Mouse (Mus musculus) midbrain, embryonic 12.5 days (tissue): ENCODE measurements around the gene Mxra8. TPM values are rescaled to one million over a fixed set of nuclear protein-coding genes. Genes with fewer than 3 reads are reported as not detected.

Source experiments
- ATAC-seq: fragments of 200-750 bp; cut with Nextera tagmentation; 2 replicates; pipeline ENCODE4 v1.8.0; 2017; ENCODE audit warnings: low read depth, moderate TSS enrichment, moderate library complexity; ENCODE audit not compliant: low FRiP score
- H3K27ac ChIP-seq: fragments of 300-500 bp; sonication (generic); replicated peaks from 2 replicates; pipeline ENCODE4 v1.5.1; 2016; ENCODE audit warnings: mild to moderate bottlenecking
- H3K27me3 ChIP-seq: fragments of 300-500 bp; sonication (generic); 2 replicates; pipeline ENCODE4 v1.6.1; 2016; ENCODE audit warnings: mild to moderate bottlenecking
- H3K36me3 ChIP-seq: fragments of 300-500 bp; sonication (generic); 2 replicates; pipeline ENCODE4 v1.6.1; 2016
- H3K4me1 ChIP-seq: fragments of 300-500 bp; sonication (generic); 2 replicates; pipeline ENCODE4 v1.6.1; 2016
- H3K4me2 ChIP-seq: fragments of 300-500 bp; sonication (generic); replicated peaks from 2 replicates; pipeline ENCODE4 v1.6.1; 2016; ENCODE audit warnings: mild to moderate bottlenecking, moderate library complexity
- H3K4me3 ChIP-seq: fragments of 300-500 bp; sonication (generic); 2 replicates; pipeline ENCODE4 v1.5.1; 2016; ENCODE audit warnings: mild to moderate bottlenecking
- H3K9ac ChIP-seq: fragments of 300-500 bp; sonication (generic); replicated peaks from 2 replicates; pipeline ENCODE4 v1.6.1; 2016; ENCODE audit warnings: mild to moderate bottlenecking, moderate library complexity
- H3K9me3 ChIP-seq: fragments of 300-500 bp; sonication (generic); 2 replicates; pipeline ENCODE4 v1.6.1; 2016; ENCODE audit warnings: mild to moderate bottlenecking
- WGBS: fragments of 180-500 bp; shearing (Covaris S2); methylation state at CpG from one replicate; pipeline ENCODE4 v1.1.7; 2016; 5-methylcytosine and 5-hydroxymethylcytosine counted together
- polyA plus RNA-seq: library from polyadenylated mRNA; unstranded; fragments of >200 nt; fragmentation: Nextera tagmentation; extraction: Ambion mirVana; gene quantifications from 2 replicates; pipeline ENCODE4 v1.2.1, GENCODE M21; 2016

Gene Mxra8
- polyA plus RNA-seq, 1 experiment from 2014 or later = 36.0 TPM

- Histone ChIP-seq H3K36me3 (peaks cover 26% of the 10 kb centered on the region), H3K4me1 (peaks cover 31% of the 10 kb centered on the region), H3K9me3 (no peaks in the 10 kb centered on the region), H3K27me3 (no peaks in the 10 kb centered on the region), H3K27ac (no peak overlapping the region), H3K4me3 (no peak overlapping the region), H3K4me2 (0 out of 2 replicates have a peak overlapping the region, but pooled peaks have one; percentile 96), H3K9ac (no peak overlapping the region)
- no peak for ATAC-seq
- 93% methylated on average over 3 of the region's 3 CpGs for WGBS
Observed at GRCm38 (mm10) chr4:155849792-155850451, 10.4 kb downstream of the Mxra8 start.

- peaks cover 40% of the 10 kb centered on the region for H3K36me3 ChIP-seq
- no peaks in the 10 kb centered on the region for H3K27me3 ChIP-seq
- H3K27ac ChIP-seq = no peak overlapping the region
- no peak overlapping the region for H3K4me3 ChIP-seq
- peaks cover 29% of the 10 kb centered on the region for H3K4me1 ChIP-seq
- WGBS = 88% methylated on average over 3 of the region's 3 CpGs
- H3K9me3 ChIP-seq = no peaks in the 10 kb centered on the region
- H3K4me2 ChIP-seq = no peak overlapping the region
- H3K9ac ChIP-seq = peak overlapping the region; percentile 6; the same call in 1 of the 2 replicates
- no peak for ATAC-seq
Observed at GRCm38 (mm10) chr4:155851368-155851767, 11.9 kb downstream of the Mxra8 start.

- H3K9me3 ChIP-seq = no peaks in the 10 kb centered on the region
- no peak overlapping the region for H3K4me2 ChIP-seq
- H3K4me3 ChIP-seq = no peak overlapping the region
- H3K9ac ChIP-seq = no peak overlapping the region
- peaks cover 23% of the 10 kb centered on the region for H3K4me1 ChIP-seq
- ATAC-seq = no peak
- no peaks in the 10 kb centered on the region for H3K27me3 ChIP-seq
- peaks cover 46% of the 10 kb centered on the region for H3K36me3 ChIP-seq
- 86% methylated on average over 2 of the region's 2 CpGs for WGBS
- no peak overlapping the region for H3K27ac ChIP-seq
Observed at GRCm38 (mm10) chr4:155851951-155852411, 12.5 kb downstream of the Mxra8 start.

- Histone ChIP-seq H3K4me1 (peaks cover 16% of the 10 kb centered on the region), H3K4me2 (no peak overlapping the region), H3K27ac (no peak overlapping the region), H3K27me3 (no peaks in the 10 kb centered on the region), H3K9ac (no peak overlapping the region), H3K9me3 (no peaks in the 10 kb centered on the region), H3K36me3 (peaks cover 61% of the 10 kb centered on the region), H3K4me3 (no peak overlapping the region)
- WGBS = 95% methylated on average over 9 of the region's 9 CpGs
- no peak for ATAC-seq
Observed at GRCm38 (mm10) chr4:155853421-155853820, 13.9 kb downstream of the Mxra8 start.

GRCm38 (mm10) chr4:155854991-155855390 is 15.5 kb downstream of the Mxra8 start:
- Histone ChIP-seq H3K36me3 (peaks cover 76% of the 10 kb centered on the region), H3K9ac (no peak overlapping the region), H3K4me2 (no peak overlapping the region), H3K27ac (no peak overlapping the region), H3K9me3 (no peaks in the 10 kb centered on the region), H3K27me3 (no peaks in the 10 kb centered on the region), H3K4me3 (no peak overlapping the region), H3K4me1 (no peaks in the 10 kb centered on the region; the same call in 1 of the 2 replicates)
- WGBS = 89% methylated on average over 12 of the region's 12 CpGs
- no peak for ATAC-seq

- Histone ChIP-seq H3K27ac (no peak overlapping the region), H3K36me3 (peaks cover 86% of the 10 kb centered on the region), H3K9me3 (no peaks in the 10 kb centered on the region), H3K4me1 (no peaks in the 10 kb centered on the region), H3K27me3 (no peaks in the 10 kb centered on the region), H3K9ac (no peak overlapping the region), H3K4me2 (no peak overlapping the region), H3K4me3 (no peak overlapping the region)
- ATAC-seq = no peak
- 92% methylated on average over 12 of the region's 12 CpGs for WGBS
Observed at GRCm38 (mm10) chr4:155856071-155856470, 16.6 kb downstream of the Mxra8 start.

GRCm38 (mm10) chr4:155856881-155857280 is 17.4 kb downstream of the Mxra8 start:
- Histone ChIP-seq H3K4me1 (no peaks in the 10 kb centered on the region), H3K4me2 (no peak overlapping the region), H3K9ac (no peak overlapping the region), H3K4me3 (no peak overlapping the region), H3K27me3 (no peaks in the 10 kb centered on the region), H3K27ac (no peak overlapping the region), H3K36me3 (peaks cover 94% of the 10 kb centered on the region), H3K9me3 (no peaks in the 10 kb centered on the region)
- 90% methylated on average over 3 of the region's 3 CpGs for WGBS
- ATAC-seq = no peak

- H3K4me1 ChIP-seq = no peaks in the 10 kb centered on the region
- H3K4me2 ChIP-seq = no peak overlapping the region
- ATAC-seq = no peak
- no peak overlapping the region for H3K9ac ChIP-seq
- H3K27me3 ChIP-seq = no peaks in the 10 kb centered on the region
- 30% methylated on average over 13 of the region's 13 CpGs for WGBS
- peaks cover 82% of the 10 kb centered on the region for H3K36me3 ChIP-seq
- no peak overlapping the region for H3K27ac ChIP-seq
- H3K9me3 ChIP-seq = no peaks in the 10 kb centered on the region
- H3K4me3 ChIP-seq = no peak overlapping the region
Observed at GRCm38 (mm10) chr4:155859318-155859717, 19.8 kb downstream of the Mxra8 start.

- no peaks in the 10 kb centered on the region for H3K4me1 ChIP-seq
- ATAC-seq = no peak
- no peak overlapping the region for H3K4me3 ChIP-seq
- H3K4me2 ChIP-seq = no peak overlapping the region
- 90% methylated on average over 7 of the region's 7 CpGs for WGBS
- H3K27me3 ChIP-seq = no peaks in the 10 kb centered on the region
- no peak overlapping the region for H3K27ac ChIP-seq
- H3K9ac ChIP-seq = no peak overlapping the region
- H3K9me3 ChIP-seq = no peaks in the 10 kb centered on the region
- peaks cover 76% of the 10 kb centered on the region for H3K36me3 ChIP-seq
Observed at GRCm38 (mm10) chr4:155861787-155862186, 22.3 kb downstream of the Mxra8 start.

- Histone ChIP-seq H3K36me3 (peaks cover 66% of the 10 kb centered on the region), H3K4me3 (no peak within 1 kb of the TSS), H3K27ac (no peak within 1 kb of the TSS), H3K27me3 (no peaks in the 10 kb centered on the region), H3K9ac (no peak within 1 kb of the TSS), H3K4me1 (peaks cover under 1% of the 10 kb centered on the region; the same call in 1 of the 2 replicates), H3K4me2 (no peak within 1 kb of the TSS), H3K9me3 (no peaks in the 10 kb centered on the region)
- WGBS = 81% methylated on average over 5 of the region's 5 CpGs
- no peak for ATAC-seq
Observed at GRCm38 (mm10) chr4:155863001-155863400, 23.5 kb downstream of the Mxra8 start, which contains the start of gene Tas1r3. Gene Tas1r3 (minus strand): TSS chr4:155863362.

GRCm38 (mm10) chr4:155868614-155869298 is 29.3 kb downstream of the Mxra8 start:
- 12% methylated on average over 22 of the region's 22 CpGs for WGBS
- Histone ChIP-seq H3K4me2 (peak overlapping the region; percentile 97), H3K4me3 (peak overlapping the region; percentile 73), H3K9me3 (no peaks in the 10 kb centered on the region), H3K27ac (no peak overlapping the region), H3K4me1 (peaks cover 28% of the 10 kb centered on the region), H3K36me3 (peaks cover 41% of the 10 kb centered on the region), H3K9ac (peak overlapping the region; percentile 82), H3K27me3 (no peaks in the 10 kb centered on the region)
- ATAC-seq = peak; percentile 64

- peak within 1 kb of the TSS; percentile 82 for H3K9ac ChIP-seq
- peak within 1 kb of the TSS; percentile 97 for H3K4me2 ChIP-seq
- H3K9me3 ChIP-seq = no peaks in the 10 kb centered on the region
- H3K4me1 ChIP-seq = peaks cover 28% of the 10 kb centered on the region
- peak; percentile 98 for ATAC-seq
- H3K27ac ChIP-seq = peak within 1 kb of the TSS; percentile 58
- no peaks in the 10 kb centered on the region for H3K27me3 ChIP-seq
- peak within 1 kb of the TSS; percentile 73 for H3K4me3 ChIP-seq
- WGBS = under 1% methylated on average over 63 of the region's 63 CpGs
- H3K36me3 ChIP-seq = peaks cover 48% of the 10 kb centered on the region
Observed at GRCm38 (mm10) chr4:155869317-155870033, 30.0 kb downstream of the Mxra8 start, which contains the start of the genes Cptp and Ints11. Gene Cptp (minus strand): TSS chr4:155869440. Gene Ints11 (plus strand): TSS chr4:155869546.
